Mouse (Mus musculus) ES-E14 (cell line): ENCODE measurements at regions not wholly inside any gene's neighbourhood (a gene's known extent, or its start where the extent isn't known, plus 50 kb on each side); places are given as distances from the start of the nearest gene placed in this dataset.

Experiments used
- CHD2 ChIP-seq: IDR thresholded peaks from 2 replicates; pipeline ENCODE4 v1.6.1; 2014; ENCODE audit warnings: mild to moderate bottlenecking, low read depth, low read length, inconsistent platforms
- MAFK ChIP-seq: IDR thresholded peaks from 2 replicates; pipeline ENCODE4 v1.6.1; 2014; ENCODE audit warnings: mild to moderate bottlenecking, low read depth, low read length, inconsistent platforms; ENCODE audit not compliant: insufficient read depth
- ZC3H11A ChIP-seq: IDR thresholded peaks from 2 replicates; pipeline ENCODE4 v1.6.1; 2012; ENCODE audit warnings: low read depth, mild to moderate bottlenecking, inconsistent platforms, low read length, borderline replicate concordance
- ZNF384 ChIP-seq: IDR thresholded peaks from 2 replicates; pipeline ENCODE4 v1.6.1; 2012; ENCODE audit warnings: low read depth, low read length, inconsistent platforms

DNA sequence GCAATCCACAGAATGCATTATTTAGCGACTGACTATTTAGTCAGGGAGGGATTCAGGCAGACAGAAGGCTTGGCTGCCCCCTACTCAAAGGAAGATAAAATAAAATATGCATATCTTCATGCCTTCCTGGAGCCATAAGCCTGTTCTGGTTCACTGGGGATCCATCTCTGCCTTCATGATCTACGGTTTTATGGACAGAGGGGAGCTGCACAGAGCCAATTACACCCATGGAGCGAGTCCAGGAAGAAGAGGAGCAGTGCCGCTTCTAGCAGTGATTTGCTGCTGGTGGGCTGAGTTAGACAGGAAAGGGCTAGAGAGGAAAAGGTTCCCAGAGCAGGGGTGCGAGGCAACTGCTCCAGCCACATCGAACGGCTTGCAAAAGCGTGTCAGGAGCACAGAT lies 248.2 kb upstream of the Camk1g start:
- TF ChIP-seq CHD2 (no peak), ZNF384 (no peak), MAFK (no peak), ZC3H11A (no peak)
